Mouse (Mus musculus): ENCODE measurements around the gene Kcnn4. TPM values are rescaled to one million over a fixed set of nuclear protein-coding genes. Genes with fewer than 3 reads are reported as not detected.

Gene Kcnn4
- total RNA-seq, 1 experiment, result 3.2 TPM

- Histone ChIP-seq H3K9me3 (ENCODE audit: control insufficient read depth, insufficient read depth, low read depth, low read length) (no peaks in the 10 kb centered on the region), H3K4me3 (ENCODE audit: insufficient read depth in 1 of 2, low read depth in 1 of 2, low read length in 2 of 2, poor library complexity in 1 of 2, severe bottlenecking in 1 of 2) (no peak overlapping the region), H3K27ac (ENCODE audit: insufficient read depth, low read depth, low read length, poor library complexity, severe bottlenecking) (no peak overlapping the region), H3K9ac (ENCODE audit: insufficient read depth, low read depth, low read length, poor library complexity, severe bottlenecking) (no peak overlapping the region), H3K36me3 (ENCODE audit: control insufficient read depth, insufficient read depth, low read length, poor library complexity, severe bottlenecking) (no peaks in the 10 kb centered on the region), H3K4me1 (ENCODE audit: control insufficient read depth in 2 of 2, insufficient read depth in 2 of 2, low read length in 2 of 2, poor library complexity in 1 of 2) (peaks cover 0 to 26% of the 10 kb centered on the region in 2 experiments; a peak in 2 of 4 replicates)
- TF ChIP-seq ZC3H11A (IDR thresholded peaks at IDR 0.05; ENCODE audit: borderline replicate concordance, low read depth, low read length) (no peak), ZNF384 (IDR thresholded peaks at IDR 0.05; ENCODE audit: low read depth, low read length) (no peak), HCFC1 (IDR thresholded peaks at IDR 0.05; ENCODE audit: borderline replicate concordance, insufficient read depth, low read length) (no peak), MAFK (IDR thresholded peaks at IDR 0.05; ENCODE audit: insufficient read depth, low read depth, low read length) (no peak), CHD2 (IDR thresholded peaks at IDR 0.05; ENCODE audit: low read depth, low read length) (no peak)
- in situ Hi-C loops (cut with MboI; ENCODE audit: low sequenced_read_pairs in 2 of 2, unreplicated experiment in 2 of 2), result loop anchor here (25.0 kb wide), 1 partner anchor 410 kb away; the partner anchor contains the start of genes Vmn1r180 (in 2 of the 2) and Vmn1r181 (in 2 of the 2)
- no peak for DNase-seq (ENCODE audit: low read depth, low spot score)
These were observed 2.2 kb downstream of the Kcnn4 start for GRCm38 (mm10) chr7:24372300-24372699.

GRCm38 (mm10) chr7:24372786-24373185 lies 2.7 kb downstream of the Kcnn4 start:
- Histone ChIP-seq H3K27ac (ENCODE audit: insufficient read depth, low read depth, low read length, poor library complexity, severe bottlenecking) (no peak overlapping the region), H3K9ac (ENCODE audit: insufficient read depth, low read depth, low read length, poor library complexity, severe bottlenecking) (no peak overlapping the region), H3K9me3 (ENCODE audit: control insufficient read depth, insufficient read depth, low read depth, low read length) (no peaks in the 10 kb centered on the region), H3K4me3 (ENCODE audit: insufficient read depth in 1 of 2, low read depth in 1 of 2, low read length in 2 of 2, poor library complexity in 1 of 2, severe bottlenecking in 1 of 2) (no peak overlapping the region), H3K36me3 (ENCODE audit: control insufficient read depth, insufficient read depth, low read length, poor library complexity, severe bottlenecking) (no peaks in the 10 kb centered on the region), H3K4me1 (ENCODE audit: control insufficient read depth in 2 of 2, insufficient read depth in 2 of 2, low read length in 2 of 2, poor library complexity in 1 of 2) (peaks cover 0 to 26% of the 10 kb centered on the region in 2 experiments; a peak in 2 of 4 replicates)
- DNase-seq (ENCODE audit: low read depth, low spot score), result no peak
- in situ Hi-C loops (cut with MboI; ENCODE audit: low sequenced_read_pairs in 2 of 2, unreplicated experiment in 2 of 2), result loop anchor here (25.0 kb wide), 1 partner anchor 410 kb away; the partner anchor contains the start of genes Vmn1r180 (in 2 of the 2) and Vmn1r181 (in 2 of the 2)
- TF ChIP-seq MAFK (IDR thresholded peaks at IDR 0.05; ENCODE audit: insufficient read depth, low read depth, low read length), result no peak
- TF ChIP-seq ZNF384 (IDR thresholded peaks at IDR 0.05; ENCODE audit: low read depth, low read length), result no peak
- no peak for TF ChIP-seq ZC3H11A (IDR thresholded peaks at IDR 0.05; ENCODE audit: borderline replicate concordance, low read depth, low read length)
- no peak for TF ChIP-seq HCFC1 (IDR thresholded peaks at IDR 0.05; ENCODE audit: borderline replicate concordance, insufficient read depth, low read length)
- TF ChIP-seq CHD2 (IDR thresholded peaks at IDR 0.05; ENCODE audit: low read depth, low read length), result no peak

GRCm38 (mm10) chr7:24373538-24374379 lies 3.7 kb downstream of the Kcnn4 start:
- no peak overlapping the region for H3K4me3 ChIP-seq (ENCODE audit: insufficient read depth in 1 of 2, low read depth in 1 of 2, low read length in 2 of 2, poor library complexity in 1 of 2, severe bottlenecking in 1 of 2)
- no peak for DNase-seq (ENCODE audit: low read depth, low spot score)
- H3K9me3 ChIP-seq (ENCODE audit: control insufficient read depth, insufficient read depth, low read depth, low read length), result no peaks in the 10 kb centered on the region
- no peak overlapping the region for H3K9ac ChIP-seq (ENCODE audit: insufficient read depth, low read depth, low read length, poor library complexity, severe bottlenecking)
- in situ Hi-C loops (cut with MboI; ENCODE audit: low sequenced_read_pairs in 2 of 2, unreplicated experiment in 2 of 2), result loop anchor here (25.0 kb wide), 1 partner anchor 411 kb away; the partner anchor contains the start of genes Vmn1r180 (in 2 of the 2) and Vmn1r181 (in 2 of the 2)
- TF ChIP-seq HCFC1 (IDR thresholded peaks at IDR 0.05; ENCODE audit: borderline replicate concordance, insufficient read depth, low read length) (no peak), CHD2 (IDR thresholded peaks at IDR 0.05; ENCODE audit: low read depth, low read length) (no peak), MAFK (IDR thresholded peaks at IDR 0.05; ENCODE audit: insufficient read depth, low read depth, low read length) (no peak), ZNF384 (IDR thresholded peaks at IDR 0.05; ENCODE audit: low read depth, low read length) (no peak), ZC3H11A (IDR thresholded peaks at IDR 0.05; ENCODE audit: borderline replicate concordance, low read depth, low read length) (no peak)
- H3K36me3 ChIP-seq (ENCODE audit: control insufficient read depth, insufficient read depth, low read length, poor library complexity, severe bottlenecking), result no peaks in the 10 kb centered on the region
- H3K27ac ChIP-seq (ENCODE audit: insufficient read depth, low read depth, low read length, poor library complexity, severe bottlenecking), result no peak overlapping the region
- peaks cover 0 to 26% of the 10 kb centered on the region in 2 experiments; a peak in 2 of 4 replicates for H3K4me1 ChIP-seq (ENCODE audit: control insufficient read depth in 2 of 2, insufficient read depth in 2 of 2, low read length in 2 of 2, poor library complexity in 1 of 2)

GRCm38 (mm10) chr7:24376456-24376855 lies 6.4 kb downstream of the Kcnn4 start:
- no peak overlapping the region for H3K4me3 ChIP-seq (ENCODE audit: insufficient read depth in 1 of 2, low read depth in 1 of 2, low read length in 2 of 2, poor library complexity in 1 of 2, severe bottlenecking in 1 of 2)
- H3K9me3 ChIP-seq (ENCODE audit: control insufficient read depth, insufficient read depth, low read depth, low read length), result no peaks in the 10 kb centered on the region
- DNase-seq (ENCODE audit: low read depth, low spot score), result no peak
- TF ChIP-seq HCFC1 (IDR thresholded peaks at IDR 0.05; ENCODE audit: borderline replicate concordance, insufficient read depth, low read length) (no peak), CHD2 (IDR thresholded peaks at IDR 0.05; ENCODE audit: low read depth, low read length) (no peak), MAFK (IDR thresholded peaks at IDR 0.05; ENCODE audit: insufficient read depth, low read depth, low read length) (no peak), ZNF384 (IDR thresholded peaks at IDR 0.05; ENCODE audit: low read depth, low read length) (no peak), ZC3H11A (IDR thresholded peaks at IDR 0.05; ENCODE audit: borderline replicate concordance, low read depth, low read length) (no peak)
- in situ Hi-C loops (cut with MboI; ENCODE audit: low sequenced_read_pairs in 2 of 2, unreplicated experiment in 2 of 2), result no loop called here
- H3K9ac ChIP-seq (ENCODE audit: insufficient read depth, low read depth, low read length, poor library complexity, severe bottlenecking), result no peak overlapping the region
- H3K4me1 ChIP-seq (ENCODE audit: control insufficient read depth in 2 of 2, insufficient read depth in 2 of 2, low read length in 2 of 2, poor library complexity in 1 of 2), result peaks cover 0 to 17% of the 10 kb centered on the region in 2 experiments; a peak in 2 of 4 replicates
- no peaks in the 10 kb centered on the region for H3K36me3 ChIP-seq (ENCODE audit: control insufficient read depth, insufficient read depth, low read length, poor library complexity, severe bottlenecking)
- H3K27ac ChIP-seq (ENCODE audit: insufficient read depth, low read depth, low read length, poor library complexity, severe bottlenecking), result no peak overlapping the region

Data from ES-E14 (cell line).